Comparison of ENCODE assay signal across 12 mouse cellular contexts in the genomic region with DNA sequence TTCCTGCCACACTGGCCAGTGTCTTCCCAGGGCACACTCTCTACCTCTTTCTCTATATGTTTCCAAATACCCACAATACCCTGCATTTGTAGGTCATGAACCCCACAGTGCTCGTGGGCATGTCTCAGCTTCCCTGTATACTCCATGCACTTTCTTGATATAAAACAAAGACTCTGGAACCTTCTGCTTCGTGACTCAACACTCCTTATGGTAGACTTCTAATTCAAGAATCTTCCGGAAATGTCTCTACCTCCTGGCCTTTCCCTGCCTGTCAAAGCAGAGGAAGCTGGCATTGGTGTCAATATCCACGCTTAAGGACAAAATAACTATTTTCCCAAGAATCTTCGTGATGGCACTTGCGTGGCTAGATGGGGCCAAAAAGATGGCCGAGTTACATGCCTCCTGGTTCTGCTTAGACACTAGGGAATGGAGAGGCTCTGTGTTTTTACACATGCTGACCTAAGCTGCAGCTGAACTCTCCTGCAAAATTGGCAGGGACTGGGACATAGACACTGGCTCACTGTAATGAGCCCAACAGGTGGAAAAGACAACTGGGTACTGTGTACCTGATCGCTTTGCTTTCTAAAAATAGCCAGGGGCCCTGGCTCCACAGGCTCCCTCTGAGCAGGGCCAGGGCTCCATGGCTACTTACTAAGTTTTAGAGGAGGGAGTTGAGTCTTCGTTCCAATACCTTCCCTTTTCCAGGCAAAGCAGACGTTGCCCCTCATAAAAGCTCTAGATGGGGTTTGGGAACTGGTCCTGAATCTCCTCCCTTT.
"Had no signal": no experiment of that assay in that cellular context is flagged by ENCODE, and none has a peak within 500 bp of the region (broad histone marks: within the 10 kb centered on the region; RNA-seq: fewer than 3 reads in every experiment).

No protein-coding gene starts in this region.

- H3K9me3 ChIP-seq: kidney, embryonic 15.5 days; midbrain, embryonic 12.5 days; neural tube, embryonic 15.5 days had no signal

- H3K27me3 ChIP-seq: kidney, embryonic 15.5 days; midbrain, embryonic 12.5 days; neural tube, embryonic 15.5 days had no signal

- H3K36me3 ChIP-seq: kidney, embryonic 15.5 days; midbrain, embryonic 12.5 days; neural tube, embryonic 15.5 days had no signal

- H3K27ac ChIP-seq: kidney, embryonic 15.5 days; liver, embryonic 14.5 days; midbrain, embryonic 12.5 days; neural tube, embryonic 15.5 days; stomach, postnatal 0 days had no signal

- DNase-seq: kidney, adult 2 months; kidney, postnatal 14 days; layer of hippocampus, postnatal 36 days; lung, adult 18-20 months; right cerebral cortex, adult 18-20 months; right cerebral cortex, postnatal 25 days had no signal

- H3K4me2 ChIP-seq: kidney, embryonic 15.5 days; midbrain, embryonic 12.5 days; neural tube, embryonic 15.5 days had no signal

- H3K9ac ChIP-seq: kidney, embryonic 15.5 days; liver, embryonic 14.5 days; midbrain, embryonic 12.5 days; neural tube, embryonic 15.5 days had no signal

- H3K4me3 ChIP-seq: kidney, embryonic 15.5 days; midbrain, embryonic 12.5 days; myocyte; neural tube, embryonic 15.5 days had no signal
